Mouse (Mus musculus) cerebellum, adult 2 months (tissue): ENCODE measurements around the gene Gabrr1. TPM values are rescaled to one million over a fixed set of nuclear protein-coding genes. Genes with fewer than 3 reads are reported as not detected.

ENCODE experiments used
- DNase-seq, 2 experiments: peaks; one replicate each; pipeline ENCODE4 v3.0.0; 2021
- H3K27ac ChIP-seq: fragments of 200-500 bp; 2 replicates; pipeline ENCODE4 v1.5.1; 2012; ENCODE audit warnings: low read length, control low read depth, inconsistent platforms; ENCODE audit not compliant: insufficient read depth
- H3K27me3 ChIP-seq: fragments of 200-500 bp; 2 replicates; pipeline ENCODE4 v1.6.1; 2012; ENCODE audit warnings: inconsistent platforms, mild to moderate bottlenecking, low read length, moderate library complexity; ENCODE audit not compliant: control insufficient read depth, insufficient read depth
- H3K4me1 ChIP-seq: fragments of 200-500 bp; 2 replicates; pipeline ENCODE4 v1.6.1; 2011; ENCODE audit warnings: low read length; ENCODE audit not compliant: control insufficient read depth, insufficient read depth
- H3K4me3 ChIP-seq: fragments of 200-500 bp; replicated peaks from 2 replicates; pipeline ENCODE3; 2011; ENCODE audit warnings: mild to moderate bottlenecking, low read depth, low read length, control low read depth; ENCODE audit not compliant: insufficient read depth
- CTCF ChIP-seq: fragments of 200-500 bp; IDR thresholded peaks from 2 replicates; pipeline ENCODE4 v1.5.1; 2011; ENCODE audit warnings: low read depth, mild to moderate bottlenecking, control low read depth, low read length, moderate library complexity, borderline replicate concordance; ENCODE audit not compliant: insufficient read depth
- POLR2A ChIP-seq: fragments of 200-500 bp; IDR thresholded peaks from 2 replicates; pipeline ENCODE4 v1.6.1; 2011; ENCODE audit warnings: low read length, control low read depth, borderline replicate concordance; ENCODE audit not compliant: insufficient read depth
- WGBS: fragments of 180-500 bp; shearing (Covaris S2); methylation state at CpG from one replicate; pipeline ENCODE4 v1.1.7; 2018; 5-methylcytosine and 5-hydroxymethylcytosine counted together
- polyA plus RNA-seq: library from polyadenylated mRNA; depleted of rRNA; stranded (reverse); fragments of >200 nt; gene quantifications from 2 replicates; pipeline ENCODE4 v1.2.3, GENCODE M21; 2012; rRNA removed

Gene Gabrr1
- polyA plus RNA-seq, 1 experiment: 0.34 TPM

DNA sequence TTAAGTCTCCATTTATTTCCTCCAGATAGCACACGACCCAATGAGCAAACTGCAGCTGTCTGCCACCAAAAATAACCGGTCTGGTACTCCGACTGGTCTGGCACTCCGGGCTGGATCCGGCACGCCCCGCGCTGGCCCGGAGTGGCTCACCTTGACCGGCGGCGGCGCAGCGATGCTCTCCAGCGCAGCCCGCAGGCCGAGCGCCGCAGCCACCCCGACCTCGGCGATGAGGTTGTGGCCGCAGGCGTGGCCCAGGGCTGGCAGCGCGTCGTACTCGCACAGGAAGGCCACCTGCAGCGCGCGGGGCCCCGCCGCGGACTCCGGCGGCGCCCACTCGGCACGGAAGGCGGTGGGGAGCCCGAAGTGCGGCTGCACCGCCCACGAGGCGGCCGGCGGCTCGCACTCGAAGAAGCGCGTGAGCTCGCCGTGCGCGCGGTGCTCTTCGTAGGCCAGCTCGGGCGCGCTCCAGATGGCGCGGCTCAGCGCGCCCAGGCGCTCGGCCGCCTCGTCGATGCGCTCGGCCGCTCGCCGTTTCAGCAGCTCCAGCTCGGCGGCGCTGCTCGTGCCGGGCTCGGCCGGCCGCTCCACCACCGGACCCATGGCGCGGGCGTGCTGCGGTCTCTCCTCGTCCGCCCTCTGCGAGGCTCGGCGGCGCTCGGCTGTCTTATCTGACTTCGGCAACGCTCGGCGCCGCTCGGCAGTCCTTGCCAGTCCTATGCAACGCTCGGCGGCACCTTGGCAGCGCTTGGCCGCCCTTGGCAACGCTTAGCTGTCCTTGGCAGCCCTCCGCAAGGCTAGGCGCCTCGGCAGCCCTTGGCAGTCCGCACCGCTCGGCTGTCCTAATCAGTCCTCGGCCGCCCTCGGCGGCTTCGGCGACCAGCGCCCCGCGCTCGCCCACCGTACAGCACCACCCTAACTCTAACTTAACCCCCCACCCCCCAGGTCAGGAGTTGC is 56.7 kb downstream of the Gabrr1 start:
- no peaks in the 10 kb centered on the region for H3K27me3 ChIP-seq
- DNase-seq: peak; percentile 97 to 98
- WGBS: under 1% methylated on average over 121 of the region's 123 CpGs
- TF ChIP-seq POLR2A (peak; percentile 47; the same call in 1 of the 2 replicates), CTCF (no peak)
- peak overlapping the region; percentile 66 for H3K4me3 ChIP-seq
- H3K27ac ChIP-seq: peak overlapping the region; percentile 92
- no peaks in the 10 kb centered on the region for H3K4me1 ChIP-seq

DNA sequence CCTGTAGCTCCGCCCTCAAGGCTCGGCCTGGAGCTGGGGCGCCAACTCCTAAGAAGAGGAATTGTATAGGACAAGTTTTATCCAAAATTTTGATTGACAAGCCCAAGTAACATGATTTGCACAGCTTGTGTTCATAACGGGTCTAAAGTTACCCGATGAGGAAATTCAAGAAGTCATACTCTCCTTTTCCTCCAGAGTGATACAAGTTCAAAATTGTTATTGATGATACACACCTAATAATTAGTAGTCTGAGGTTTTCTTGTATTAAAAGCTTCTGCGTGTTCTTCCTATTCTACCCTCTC is 57.4 kb downstream of the Gabrr1 start, which contains the start of gene Pm20d2:
Gene Pm20d2, minus strand, starts transcription at position 3 of the 302 bp plus-strand sequence.
- no peak for DNase-seq

DNA sequence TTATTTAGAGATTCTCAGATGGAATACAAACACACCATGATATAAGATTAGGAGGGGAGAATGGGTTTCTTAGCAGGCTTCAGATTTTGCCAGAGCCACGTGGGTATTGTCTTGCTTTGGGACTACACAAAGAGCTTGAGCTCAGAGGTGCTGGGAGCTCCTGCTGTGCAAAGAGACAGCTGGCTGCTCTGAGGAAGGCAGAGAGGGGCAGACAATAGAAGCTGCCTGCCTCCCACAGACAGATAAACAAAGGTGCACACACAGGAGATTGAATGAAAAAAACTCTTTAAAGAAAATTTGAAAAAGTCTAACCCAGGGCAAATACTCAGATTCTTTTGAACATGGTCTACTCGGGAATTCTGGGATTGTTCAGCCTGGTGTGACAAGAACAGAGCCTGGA is 65.8 kb downstream of the Gabrr1 start:
- no peaks in the 10 kb centered on the region for H3K4me1 ChIP-seq
- TF ChIP-seq POLR2A (no peak), CTCF (no peak)
- DNase-seq: no peak
- H3K27me3 ChIP-seq: no peaks in the 10 kb centered on the region
- no peak overlapping the region for H3K27ac ChIP-seq
- H3K4me3 ChIP-seq: no peak overlapping the region
- 17% methylated on average over 2 of the region's 2 CpGs for WGBS

More for the DNA sequence above, 57.4 kb downstream of the Gabrr1 start, which contains the start of gene Pm20d2:
- no peaks in the 10 kb centered on the region for H3K27me3 ChIP-seq
- H3K4me3 ChIP-seq: peak within 1 kb of the TSS; percentile 66
- peak within 1 kb of the TSS; percentile 92 for H3K27ac ChIP-seq
- WGBS: 15% methylated on average over 6 of the region's 6 CpGs
- no peaks in the 10 kb centered on the region for H3K4me1 ChIP-seq
- TF ChIP-seq CTCF (no peak), POLR2A (no peak)

DNA sequence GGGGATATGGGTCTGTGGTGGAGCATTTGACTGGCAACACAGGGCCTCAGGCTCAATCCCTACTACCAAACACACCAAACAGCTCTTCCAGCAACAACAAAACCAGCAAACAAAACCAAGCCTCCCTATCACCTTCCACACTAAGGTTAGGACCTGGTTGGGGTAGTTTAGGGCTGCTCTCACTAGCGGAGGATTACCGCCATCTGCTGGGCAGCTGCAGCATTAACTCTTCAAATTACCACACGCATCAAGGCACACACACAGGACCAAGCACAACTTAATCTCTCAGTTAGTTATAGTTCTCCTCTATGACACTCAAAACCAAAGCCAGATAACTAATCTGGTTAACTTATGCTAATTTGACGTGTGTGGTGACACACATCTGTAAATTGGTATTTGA is 72.4 kb downstream of the Gabrr1 start:
- TF ChIP-seq POLR2A (no peak), CTCF (peak; percentile 97)
- Histone ChIP-seq H3K27ac (no peak overlapping the region), H3K4me1 (no peaks in the 10 kb centered on the region), H3K4me3 (no peak overlapping the region), H3K27me3 (no peaks in the 10 kb centered on the region)
- peak; percentile 65 to 75 for DNase-seq
- 6% methylated on average over 4 of the region's 4 CpGs for WGBS

DNA sequence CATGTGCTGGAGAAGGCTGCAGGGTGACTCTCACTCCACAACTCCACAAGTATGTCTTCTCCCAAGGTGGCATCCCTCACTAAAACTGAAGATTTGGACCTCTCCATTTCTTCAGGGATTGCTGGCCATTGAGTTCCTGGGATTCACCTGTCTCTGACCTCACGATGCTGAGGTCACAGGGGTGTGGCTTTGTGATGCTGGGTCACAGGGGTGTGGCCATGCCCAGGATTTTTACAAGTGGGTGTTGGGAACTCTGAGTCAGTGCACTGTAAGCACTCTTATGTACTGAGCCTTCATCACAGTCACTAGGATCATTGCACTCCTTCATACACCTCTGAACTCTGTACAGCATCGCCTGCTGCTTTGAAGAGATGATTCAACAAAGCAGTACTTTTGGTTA is 75.2 kb downstream of the Gabrr1 start:
- TF ChIP-seq CTCF: no peak
- no peak for TF ChIP-seq POLR2A
- 73% methylated on average over 2 of the region's 2 CpGs for WGBS
- Histone ChIP-seq H3K27me3 (no peaks in the 10 kb centered on the region), H3K27ac (no peak overlapping the region), H3K4me3 (no peak overlapping the region), H3K4me1 (no peaks in the 10 kb centered on the region)
- DNase-seq: no peak

DNA sequence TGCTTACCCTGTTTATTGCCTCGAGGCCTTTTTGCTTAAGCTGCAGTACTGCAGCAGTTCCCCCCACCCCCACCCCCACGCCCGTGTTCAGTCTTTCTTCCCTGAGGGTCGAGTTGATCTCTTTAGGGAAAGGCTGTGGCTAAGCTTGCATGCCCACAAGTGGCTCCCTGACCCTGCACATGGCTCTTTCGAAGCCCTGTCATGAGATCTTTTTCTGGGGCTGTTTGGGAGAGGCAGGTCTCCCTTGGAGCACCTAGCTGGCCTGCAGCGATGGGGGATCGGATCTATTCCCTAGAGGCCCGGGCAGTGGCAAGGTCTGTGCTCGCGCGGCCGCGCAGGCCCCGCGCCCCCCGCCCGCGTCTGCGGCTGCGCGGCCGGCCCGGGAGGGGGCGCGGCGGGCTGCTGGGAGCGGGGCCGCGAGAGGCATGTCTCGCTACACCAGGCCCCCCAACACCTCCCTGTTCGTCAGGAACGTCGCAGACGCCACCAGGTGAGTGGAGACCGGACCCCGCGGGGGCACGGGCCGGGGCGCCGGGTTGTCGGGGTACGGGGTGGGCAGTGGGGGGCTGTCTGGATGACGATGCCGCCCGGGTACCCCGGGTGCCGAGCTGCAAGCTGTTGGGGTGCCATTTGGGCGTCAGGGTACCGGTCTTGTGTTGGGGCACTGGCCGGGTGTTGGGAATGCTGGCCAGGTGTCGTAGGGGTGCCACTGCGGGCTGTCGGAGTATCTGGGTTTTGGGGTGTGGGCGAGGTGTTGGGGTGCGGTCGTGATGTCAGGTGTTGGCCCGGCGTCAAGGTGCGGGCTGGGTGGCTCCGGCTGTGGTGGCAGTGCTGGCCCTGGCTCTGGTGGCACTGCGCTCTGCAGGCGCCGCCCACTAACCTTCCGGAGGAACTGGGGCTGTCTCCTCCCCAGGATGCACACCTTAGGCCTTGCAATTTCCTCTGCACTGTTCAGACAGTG is 76.8 kb downstream of the Gabrr1 start, which contains the start of gene Srsf12:
Gene Srsf12, plus strand, starts transcription at position 111 of the 961 bp plus-strand sequence.
- no peak for TF ChIP-seq CTCF
- TF ChIP-seq POLR2A: peak; percentile 52
- no peaks in the 10 kb centered on the region for H3K27me3 ChIP-seq
- no peaks in the 10 kb centered on the region for H3K4me1 ChIP-seq
- peak; percentile 77 to 78 for DNase-seq
- WGBS: 2% methylated on average over 65 of the region's 65 CpGs
- peak within 1 kb of the TSS; percentile 57 for H3K4me3 ChIP-seq
- peak within 1 kb of the TSS; percentile 60 for H3K27ac ChIP-seq

Other genes starting within 250 kb of the Gabrr1 start
- 7.7 and 9.4 TPM in 2 replicates for gene Ankrd6, start 181.7 kb upstream of the Gabrr1 start, polyA plus RNA-seq
- 45.4 and 51.7 TPM in 2 replicates for gene Rragd, start 149.5 kb upstream of the Gabrr1 start, polyA plus RNA-seq
- 78.9 and 80.8 TPM in 2 replicates for gene Ube2j1, start 101.1 kb upstream of the Gabrr1 start, polyA plus RNA-seq
- gene Gabrr2, start 69.5 kb upstream of the Gabrr1 start, polyA plus RNA-seq: 1.6 and 2.0 TPM in 2 replicates
- 4.5 and 6.7 TPM in 2 replicates for gene Pm20d2, start 57.2 kb downstream of the Gabrr1 start, polyA plus RNA-seq
- 16.1 and 16.5 TPM in 2 replicates for gene Srsf12, start 76.5 kb downstream of the Gabrr1 start, polyA plus RNA-seq
- gene Pnrc1, start 157.6 kb downstream of the Gabrr1 start, polyA plus RNA-seq: 62.4 and 64.6 TPM in 2 replicates
- 10.3 and 11.5 TPM in 2 replicates for gene Rngtt, start 177.8 kb downstream of the Gabrr1 start, polyA plus RNA-seq